Mouse (Mus musculus): ENCODE measurements around the gene Nfib.

The Nfib gene

DNA sequence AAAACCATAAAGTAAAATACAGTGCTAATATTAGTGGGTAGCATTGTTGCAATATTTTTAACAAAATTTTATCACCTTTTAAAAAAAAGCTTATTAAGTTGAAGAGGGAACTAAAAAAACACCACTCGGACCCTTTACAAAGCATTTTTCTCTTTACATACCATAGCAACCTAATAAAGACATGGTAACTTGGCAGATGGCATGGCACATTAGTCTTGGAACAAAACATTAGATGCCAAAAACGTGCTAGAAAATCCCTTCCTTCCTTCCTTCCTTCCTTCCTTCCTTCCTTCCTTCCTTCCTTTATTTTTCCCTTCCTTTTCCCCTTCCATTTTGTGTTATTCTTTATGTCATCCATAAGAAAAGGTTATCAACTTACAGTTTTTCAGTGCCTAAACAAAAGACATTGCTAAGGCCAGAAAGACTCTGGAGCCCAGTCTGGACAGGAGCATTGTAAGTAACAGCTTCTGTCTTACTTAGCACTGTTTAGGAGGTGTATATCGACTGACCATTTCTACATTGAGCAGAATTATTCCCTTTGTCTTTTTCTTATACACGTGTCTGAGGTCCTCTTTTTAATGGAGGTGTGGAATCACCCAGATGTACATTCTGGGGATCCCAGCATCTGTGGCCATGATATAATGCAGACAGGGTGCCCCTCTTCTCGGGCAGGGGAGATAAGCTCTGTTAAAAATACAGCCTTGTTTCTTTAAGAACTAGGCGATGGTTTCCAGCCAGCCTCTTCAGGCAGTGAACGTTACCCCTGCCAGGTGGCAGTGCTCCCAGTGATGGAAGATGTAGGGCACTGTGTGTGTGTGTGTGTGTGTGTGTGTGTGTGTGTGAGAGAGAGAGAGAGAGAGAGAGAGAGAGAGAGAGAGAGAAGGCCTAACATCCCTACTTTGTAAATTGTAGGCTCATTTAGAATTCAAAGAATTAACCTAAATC lies 113.2 kb downstream of the Nfib start:
- in situ Hi-C loops (cut with MboI, MseI), result no loop called here

DNA sequence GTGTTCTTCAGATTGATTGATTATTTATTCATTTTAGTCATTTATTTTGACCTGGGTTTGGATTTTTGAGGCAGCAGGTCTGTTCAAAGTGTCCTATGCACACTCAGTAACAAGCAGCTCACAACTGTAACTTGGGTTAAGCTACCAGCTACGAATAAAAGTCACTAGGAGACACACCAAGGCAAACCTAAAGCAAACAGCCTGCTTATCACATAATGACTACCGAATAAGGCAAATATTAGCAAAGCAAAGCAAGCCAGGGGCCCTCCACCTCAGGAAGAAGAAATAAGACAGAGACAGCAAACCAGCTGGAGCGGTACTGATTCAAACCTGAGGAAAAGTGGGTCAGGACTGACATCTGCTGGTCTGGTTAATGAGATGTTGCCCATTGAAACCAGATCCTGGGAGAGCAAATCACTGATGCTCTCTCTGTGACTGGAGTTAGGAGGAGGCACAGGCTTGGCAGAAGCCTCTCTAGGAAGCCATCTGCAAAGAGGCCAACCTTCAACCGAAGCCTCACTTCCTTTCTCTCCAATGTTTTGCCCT lies 116.1 kb downstream of the Nfib start:
- in situ Hi-C loops (cut with MboI, MseI), result no loop called here

DNA sequence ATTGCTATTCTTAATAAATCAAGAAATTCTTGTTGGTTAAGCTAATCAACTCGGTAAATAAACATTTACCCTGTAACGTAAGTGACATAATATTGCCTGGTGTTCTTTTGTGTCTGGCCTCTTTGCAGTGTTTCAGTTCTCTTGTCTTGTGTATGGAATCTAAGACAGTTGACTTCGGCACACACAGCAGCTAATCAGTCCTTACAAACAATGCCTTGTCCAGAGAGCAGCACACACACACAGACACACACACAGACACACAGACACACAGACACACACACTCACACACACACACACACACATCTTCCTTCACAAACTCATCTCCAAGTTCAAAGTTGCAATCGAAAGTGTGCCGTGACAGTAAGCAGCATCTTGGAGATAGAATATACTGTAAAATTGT lies 116.8 kb downstream of the Nfib start:
- in situ Hi-C loops (cut with MboI, MseI), result no loop called here

DNA sequence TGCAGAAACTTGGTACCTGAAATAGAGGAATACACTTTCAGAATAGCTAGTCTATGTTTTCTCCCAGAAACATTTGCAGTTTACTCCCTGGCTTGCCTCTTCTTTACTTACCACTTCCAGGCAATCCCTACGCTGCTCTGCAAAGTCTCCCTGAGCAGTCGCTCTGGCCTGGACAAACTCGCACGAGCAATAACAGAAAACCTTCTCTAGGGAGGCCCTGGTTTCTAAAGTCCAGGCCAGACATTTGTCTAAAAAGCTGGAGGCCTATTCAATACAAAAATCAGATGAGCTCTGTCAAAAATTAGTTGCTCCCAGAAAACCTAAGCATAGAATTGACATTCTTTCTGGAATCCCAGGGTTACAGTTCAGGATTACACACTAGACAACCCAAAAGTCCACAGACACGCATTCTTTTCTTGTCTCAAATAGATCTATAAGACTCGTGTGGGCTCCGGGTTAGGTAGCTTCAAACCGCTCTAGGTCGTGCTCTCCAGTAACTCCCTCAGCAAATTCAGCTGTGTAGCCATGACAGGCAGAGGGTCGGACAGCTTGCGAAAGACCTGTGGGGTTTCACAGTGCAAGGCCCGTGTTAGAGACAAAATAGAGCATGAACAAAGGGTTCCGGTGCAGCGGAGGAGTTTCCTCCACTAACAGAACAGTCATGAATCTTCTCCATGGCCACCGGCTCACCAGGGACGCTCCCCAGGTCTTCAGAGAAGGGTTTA lies 118.2 kb downstream of the Nfib start:
- in situ Hi-C loops (cut with MboI, MseI), result no loop called here

DNA sequence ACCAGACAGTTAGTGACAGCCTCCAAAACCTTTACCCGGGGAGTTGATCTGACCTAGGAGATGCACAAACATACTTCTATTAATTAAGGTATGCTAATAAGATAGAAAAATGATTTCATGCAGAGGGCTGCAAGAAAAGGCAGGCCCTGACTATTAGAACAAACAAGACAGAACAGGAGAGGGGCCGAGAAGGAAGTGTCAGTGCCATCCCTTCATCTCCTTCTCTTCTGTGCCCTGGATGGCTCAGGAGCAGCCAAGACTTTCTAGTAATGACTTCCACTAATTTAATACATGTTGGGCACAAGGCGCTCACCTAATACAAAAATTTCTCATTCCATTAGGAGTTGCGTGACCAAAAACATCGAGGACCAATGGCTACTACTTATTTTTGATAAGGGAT lies 118.9 kb downstream of the Nfib start:
- in situ Hi-C loops (cut with MboI, MseI), result no loop called here

DNA sequence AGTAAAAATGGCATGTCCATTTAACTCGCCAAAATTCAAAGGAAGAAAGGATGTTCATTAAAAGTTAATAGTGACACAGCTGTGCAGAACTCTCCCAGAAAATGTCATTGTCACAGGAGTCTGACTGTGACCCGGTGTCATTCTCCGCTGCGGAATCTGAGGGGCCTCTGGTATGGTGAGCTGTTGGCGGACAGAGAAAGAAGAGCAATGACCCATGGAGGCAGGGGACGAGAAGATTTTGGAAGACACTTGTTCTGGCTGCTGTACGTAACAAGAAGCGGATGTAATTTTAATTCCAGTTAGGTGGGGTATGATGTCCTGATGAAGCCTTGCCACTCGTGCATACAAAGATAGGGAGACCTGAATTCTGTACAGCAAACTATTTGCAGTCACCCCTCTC lies 120.0 kb downstream of the Nfib start:
- in situ Hi-C loops (cut with MboI, MseI), result no loop called here

DNA sequence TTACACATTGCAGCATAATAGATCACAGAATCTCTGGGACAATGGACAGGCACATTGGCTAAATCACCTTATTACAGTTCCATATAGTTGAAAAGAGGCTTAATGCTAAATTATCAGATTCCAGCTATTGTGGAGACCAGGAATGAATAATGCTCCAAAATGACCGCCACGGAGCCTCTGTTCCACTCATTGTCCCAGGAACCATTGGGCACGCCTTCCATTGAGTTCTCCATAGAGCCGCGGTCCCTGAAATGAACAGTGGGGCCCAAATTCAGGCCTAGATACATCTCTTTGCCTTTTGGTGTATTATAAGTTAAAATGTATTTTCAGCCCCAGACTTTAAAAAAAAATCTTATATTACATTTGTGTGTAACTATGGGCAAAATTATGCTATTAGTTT lies 120.5 kb downstream of the Nfib start:
- in situ Hi-C loops (cut with MboI, MseI), result no loop called here

DNA sequence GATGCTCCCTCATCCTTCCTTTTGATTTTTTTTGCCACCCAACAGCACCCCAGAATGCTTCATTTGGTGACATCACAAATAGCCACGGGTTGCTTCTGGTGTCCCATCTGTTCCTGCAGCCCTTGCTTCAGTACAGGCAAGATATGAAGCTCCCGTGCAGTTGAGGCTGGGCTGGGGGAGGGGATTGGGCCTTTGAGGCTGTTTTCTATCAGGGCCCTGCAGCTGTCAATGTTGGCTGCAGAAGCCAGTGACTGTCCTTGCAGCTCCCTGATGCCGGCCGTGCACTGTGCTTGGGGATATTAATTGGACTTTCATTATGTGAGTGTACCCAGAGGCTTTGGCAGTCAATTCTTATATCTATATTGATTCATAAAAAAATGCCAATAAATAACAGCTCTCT lies 121.0 kb downstream of the Nfib start:
- in situ Hi-C loops (cut with MboI, MseI), result no loop called here

DNA sequence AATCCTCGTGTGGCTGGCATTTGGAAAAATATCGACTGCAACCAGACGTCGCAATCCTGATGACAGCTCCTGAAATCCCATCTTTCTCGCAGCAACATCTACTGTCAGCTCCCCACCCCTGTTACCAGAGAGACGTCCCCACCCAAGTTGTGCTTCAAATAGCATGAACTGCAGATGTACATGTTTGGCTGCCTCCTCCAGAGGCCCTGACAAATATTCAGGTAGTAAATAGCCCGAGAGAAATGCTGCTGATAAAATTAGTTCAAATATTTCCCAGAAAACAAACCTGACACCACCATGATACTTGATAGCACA lies 132.3 kb downstream of the Nfib start:
- in situ Hi-C loops (cut with MboI, MseI), result no loop called here

DNA sequence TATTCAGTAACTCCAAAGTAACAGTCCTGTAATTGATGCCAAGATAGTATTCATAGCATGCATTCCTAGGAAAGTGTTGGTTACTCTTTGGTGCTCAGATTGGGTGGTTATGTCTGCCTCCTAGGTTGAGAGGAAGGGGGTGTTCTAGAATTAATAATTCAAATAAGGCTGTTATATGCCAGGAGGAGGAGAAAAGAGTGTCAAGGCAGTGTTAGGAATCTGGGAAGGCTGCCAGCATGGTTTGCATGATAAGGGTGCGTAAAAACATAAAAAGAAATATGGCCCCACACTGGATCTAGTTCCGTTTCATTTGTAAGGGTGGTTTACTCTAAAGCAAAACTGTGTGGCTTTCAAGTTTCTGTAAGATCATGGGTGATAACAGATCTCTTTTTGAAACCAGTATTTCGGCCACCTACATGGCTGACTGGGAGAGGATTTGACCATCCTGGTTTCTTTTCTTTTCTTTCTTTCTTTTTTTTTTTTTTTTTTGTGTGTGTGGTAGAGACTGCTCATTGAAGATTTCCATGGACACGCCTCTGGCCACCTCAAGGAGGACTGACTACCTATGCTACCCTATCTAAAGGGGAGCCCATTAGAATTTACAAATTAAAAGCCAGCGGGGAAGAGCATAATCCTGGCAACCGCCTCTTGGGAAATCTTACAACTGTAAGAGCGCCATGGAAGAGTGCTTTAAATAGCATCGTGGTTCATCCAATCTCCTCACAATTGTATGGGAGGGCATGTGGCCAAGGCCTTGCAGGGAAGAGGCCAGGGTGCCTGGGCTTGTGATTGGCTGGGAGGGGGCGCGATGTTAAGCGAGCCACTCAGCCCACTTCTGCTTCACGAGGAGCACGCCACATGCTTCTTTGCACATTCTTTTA lies 132.9 kb downstream of the Nfib start:
- in situ Hi-C loops (cut with MboI, MseI), result no loop called here

DNA sequence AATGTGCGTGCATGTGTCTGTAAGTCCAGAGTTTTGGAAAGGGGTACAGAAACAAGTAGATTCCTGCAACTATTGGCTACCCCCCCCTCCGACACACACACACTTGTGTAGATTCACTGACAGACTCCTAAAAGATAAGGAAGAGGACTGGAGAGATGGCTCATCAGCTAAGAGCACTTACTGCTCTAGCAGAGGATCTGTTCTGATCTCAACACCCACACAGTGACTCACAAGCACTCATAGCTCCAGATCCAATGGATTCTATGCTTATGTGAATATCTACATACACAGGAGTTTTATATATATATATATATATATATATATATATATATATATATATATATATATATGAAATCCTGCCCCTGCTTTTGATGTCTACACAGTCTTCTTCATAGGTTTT lies 146.7 kb downstream of the Nfib start:
- in situ Hi-C loops (cut with MboI, MseI), result no loop called here

DNA sequence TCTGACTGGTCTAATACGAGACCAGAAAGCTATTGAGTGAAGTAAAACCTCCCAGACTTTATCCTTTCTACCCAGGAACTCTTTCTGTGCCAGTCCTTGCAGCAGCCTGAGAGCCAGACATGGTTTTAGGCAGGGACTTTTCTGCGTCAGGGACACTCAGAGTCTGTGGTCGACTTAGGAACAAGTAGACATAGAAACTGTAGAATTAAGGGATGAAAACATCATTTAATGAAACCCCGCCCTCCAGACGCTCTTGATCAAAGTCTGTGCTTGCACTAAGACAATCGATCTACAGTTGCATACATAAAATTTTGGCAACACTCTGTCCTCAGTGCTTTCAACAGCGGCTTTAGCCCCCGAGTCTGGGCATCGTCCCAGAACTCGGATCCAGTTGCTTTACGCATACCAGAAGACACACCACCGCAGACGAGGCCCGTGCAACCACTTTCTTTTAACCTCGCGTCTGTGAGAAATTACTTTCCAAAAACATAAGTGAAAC lies 149.8 kb downstream of the Nfib start:
- in situ Hi-C loops (cut with MboI, MseI), result no loop called here

DNA sequence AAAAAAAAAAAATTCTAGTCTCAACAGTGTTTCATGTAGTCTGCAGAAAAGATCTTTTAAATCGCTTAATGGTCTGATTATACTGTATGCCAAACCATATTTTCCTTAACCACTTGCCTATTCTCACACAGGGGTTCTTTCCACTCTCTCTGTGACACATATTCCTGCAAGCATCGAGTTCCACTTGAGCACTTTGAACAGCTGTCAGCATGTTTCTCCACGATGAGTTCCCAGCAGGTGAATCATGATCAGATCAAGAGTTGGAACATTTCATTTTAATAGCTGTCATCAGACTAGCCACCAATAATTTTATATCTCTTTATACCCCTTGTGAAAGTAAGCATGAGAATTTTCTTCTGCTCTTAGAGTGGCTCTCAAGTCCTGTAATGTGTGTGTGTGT lies 151.9 kb downstream of the Nfib start:
- in situ Hi-C loops (cut with MboI, MseI), result no loop called here

DNA sequence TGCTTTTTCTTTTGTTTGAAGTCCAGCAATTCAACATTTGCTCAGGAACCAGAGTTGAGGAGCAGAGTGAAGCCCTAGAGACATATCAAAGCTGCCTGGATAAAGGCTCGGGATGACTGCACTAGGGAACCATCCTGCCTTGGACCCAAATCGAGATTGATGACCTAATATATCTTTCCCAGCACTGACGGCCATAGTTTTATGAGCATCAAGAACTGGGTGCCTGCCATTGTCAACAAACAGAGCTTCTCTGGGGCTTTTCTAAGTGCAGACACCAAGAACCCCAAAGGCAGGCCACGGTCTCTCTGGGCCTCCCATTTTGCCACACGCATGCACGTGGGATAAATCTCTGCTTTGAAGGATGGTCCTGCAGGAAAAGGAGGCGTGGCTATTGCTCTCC lies 153.3 kb downstream of the Nfib start:
- in situ Hi-C loops (cut with MboI, MseI), result no loop called here

DNA sequence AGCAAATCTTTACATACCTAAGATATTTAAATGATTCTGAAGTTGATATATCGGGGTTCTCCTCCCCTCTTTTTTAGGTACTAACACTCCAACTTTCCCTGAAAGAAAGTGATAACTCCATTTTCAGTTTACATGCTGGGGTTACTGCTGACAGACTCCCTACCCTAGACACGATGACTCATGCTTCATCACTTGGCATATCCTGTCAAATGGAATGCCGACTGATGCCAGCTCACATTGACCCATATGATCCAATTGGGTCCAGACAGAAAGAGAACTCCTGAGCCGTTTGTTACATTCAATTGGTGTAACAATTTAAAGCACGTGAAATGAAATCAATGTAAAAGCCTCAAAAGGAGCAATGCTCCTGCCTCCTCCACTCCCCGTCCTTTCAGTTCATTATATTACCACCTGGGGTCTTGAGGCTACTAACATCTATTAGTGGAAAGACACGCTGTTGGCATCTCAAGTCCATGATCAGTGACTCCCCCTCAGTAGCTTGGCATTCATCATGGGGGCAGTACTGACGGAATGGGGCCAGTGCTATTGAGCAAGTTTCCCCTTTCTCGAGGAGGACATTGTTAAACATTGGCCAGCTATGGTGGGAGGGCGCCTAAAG lies 155.7 kb downstream of the Nfib start:
- in situ Hi-C loops (cut with MboI, MseI), result no loop called here

DNA sequence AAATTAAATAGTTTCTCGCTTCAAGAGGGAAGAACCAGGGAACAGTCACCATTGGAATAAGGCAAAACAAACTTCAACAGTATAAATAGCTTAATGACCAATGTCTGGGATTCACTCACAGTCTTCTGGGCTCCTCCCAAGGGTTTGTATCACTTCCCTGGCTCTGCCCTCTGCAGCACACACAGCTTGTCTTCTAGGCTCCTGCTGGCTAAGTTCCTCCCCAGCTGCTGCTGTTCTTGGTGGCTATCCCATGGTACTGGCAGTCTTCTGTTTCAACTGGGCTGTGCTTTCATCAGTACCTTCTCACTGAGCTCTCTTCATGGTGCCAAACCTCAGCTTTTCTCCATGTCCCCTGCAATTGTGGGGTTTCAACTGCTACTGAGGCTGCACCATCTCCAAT lies 157.3 kb downstream of the Nfib start:
- in situ Hi-C loops (cut with MboI, MseI), result no loop called here

DNA sequence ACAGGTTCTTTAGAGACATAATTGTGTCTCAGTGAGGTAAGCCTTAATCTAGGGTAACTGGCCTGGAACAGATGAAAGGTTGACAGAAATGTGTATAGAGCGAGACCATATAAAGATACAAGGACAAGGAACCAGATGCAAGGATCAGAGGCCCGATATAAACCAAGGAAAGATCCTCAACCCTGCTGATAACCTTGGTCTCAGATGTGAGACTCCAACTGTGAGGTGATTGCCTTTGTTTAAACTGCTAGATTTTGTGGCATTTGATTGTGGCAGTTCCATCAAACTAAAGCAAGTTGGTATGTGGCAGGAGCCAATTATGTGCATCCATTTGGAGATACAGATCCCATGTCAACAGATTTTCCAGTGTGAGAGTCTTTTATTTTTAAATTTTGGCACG lies 161.6 kb downstream of the Nfib start:
- in situ Hi-C loops (cut with MboI, MseI), result no loop called here

DNA sequence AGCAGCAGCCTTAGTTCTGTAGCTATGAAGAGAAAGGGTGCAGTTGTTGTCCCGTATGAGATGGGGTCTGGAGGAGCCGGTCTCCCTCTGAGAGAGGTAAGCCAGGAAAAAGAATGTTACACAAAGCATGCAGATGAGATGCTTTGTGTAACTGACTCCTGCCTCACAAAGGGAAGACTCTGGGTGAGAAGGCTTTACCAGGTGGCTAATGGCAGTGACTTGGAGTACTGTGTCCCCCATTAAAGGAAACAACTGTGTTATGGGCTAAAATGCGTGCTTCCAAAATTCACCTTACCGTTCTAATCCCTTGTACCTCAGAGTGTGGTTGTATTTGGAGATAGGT lies 162.2 kb downstream of the Nfib start:
- in situ Hi-C loops (cut with MboI, MseI), result no loop called here

DNA sequence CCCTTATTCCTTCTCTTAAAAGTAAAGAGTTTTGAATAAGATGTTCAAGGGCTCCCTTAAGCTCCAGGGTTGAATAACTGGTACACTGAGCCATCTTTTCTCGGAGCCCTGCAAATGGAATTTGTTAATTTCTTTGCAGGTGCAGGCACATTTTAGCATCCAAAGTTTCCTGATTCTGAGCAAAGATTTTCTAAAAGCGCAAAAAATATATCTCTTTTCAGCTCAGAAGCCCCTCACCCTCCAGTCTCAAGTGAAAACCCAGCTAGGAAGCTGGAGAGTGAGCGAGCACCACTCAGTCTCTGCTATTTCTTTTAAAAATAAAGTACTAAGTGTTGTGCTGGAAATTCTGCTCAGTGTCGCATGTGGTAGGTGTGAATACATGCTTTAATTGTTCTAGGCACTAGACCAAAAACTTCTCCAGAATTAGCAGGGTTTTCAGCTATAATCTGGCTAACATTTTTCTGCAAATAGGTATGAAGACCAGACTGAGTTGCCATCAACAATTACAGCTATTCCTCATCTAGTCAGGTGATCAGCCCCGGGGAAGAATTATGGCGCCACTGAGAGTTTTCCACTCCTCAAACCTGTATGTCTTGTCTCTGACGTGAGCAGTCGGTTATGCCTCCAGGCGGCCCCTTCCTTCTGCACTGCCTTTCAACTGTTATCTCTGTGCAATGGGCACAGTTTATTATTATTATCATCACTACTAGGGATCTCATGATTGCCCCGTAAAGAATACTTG lies 162.7 kb downstream of the Nfib start:
- in situ Hi-C loops (cut with MboI, MseI), result no loop called here

DNA sequence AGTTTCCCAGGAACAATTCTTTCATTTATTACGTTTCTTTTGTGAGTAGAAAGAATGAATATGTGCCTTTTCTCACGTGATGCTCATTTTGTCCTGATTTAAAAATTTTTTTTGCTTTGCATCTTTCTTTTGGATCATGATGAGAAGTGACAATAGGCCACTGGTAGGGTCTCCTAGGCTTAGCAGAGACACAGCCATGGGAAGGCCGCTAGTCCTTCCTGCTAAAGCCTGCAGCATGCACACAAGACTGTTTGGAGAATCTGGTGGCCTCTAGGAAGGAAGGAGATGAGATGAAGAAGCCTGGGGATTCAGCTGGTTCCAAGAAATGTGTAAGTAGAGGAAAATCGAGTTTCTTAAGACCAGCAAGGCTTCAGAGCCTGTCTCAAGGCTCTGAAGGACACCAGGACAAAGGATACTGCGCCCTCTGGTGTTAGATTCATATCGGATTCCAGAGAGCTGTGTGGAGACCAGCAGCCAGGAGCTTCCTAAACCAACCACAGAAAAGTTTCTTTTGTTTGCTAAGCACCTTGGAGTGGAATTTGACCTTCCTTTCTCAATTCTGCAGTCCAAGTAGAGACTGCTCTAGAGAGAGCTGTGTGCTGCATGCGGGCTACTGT lies 163.5 kb downstream of the Nfib start:
- in situ Hi-C loops (cut with MboI, MseI), result no loop called here
